ENCODE assay signal across 21 mouse cellular contexts in the genomic region with DNA sequence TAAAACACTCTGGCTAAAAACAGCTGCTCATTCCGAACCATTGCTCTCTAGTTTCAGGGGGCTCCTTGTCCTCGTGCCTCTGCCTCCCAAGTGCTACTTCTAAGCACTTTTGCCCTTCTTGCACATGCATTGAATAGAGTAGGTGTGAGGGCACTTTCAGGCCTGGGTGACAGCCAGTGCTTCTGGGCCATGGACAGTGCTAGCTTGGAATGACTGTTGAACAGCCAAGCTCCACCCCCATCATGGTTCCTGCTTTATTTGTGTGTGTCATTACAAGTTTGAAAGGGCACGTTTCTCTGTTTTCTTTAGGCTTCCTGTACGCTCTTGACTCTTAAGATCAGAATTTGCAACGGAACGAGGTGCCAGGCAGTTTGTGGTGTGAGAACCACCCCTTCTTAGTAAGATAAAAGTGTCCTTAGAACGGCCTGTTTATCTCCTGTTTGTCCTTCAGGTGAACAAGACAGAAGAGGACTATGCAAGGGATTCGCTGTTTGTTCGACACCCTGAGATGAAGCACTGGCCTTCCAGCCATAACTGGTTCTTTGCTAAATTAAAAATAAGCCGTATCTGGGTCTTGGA. TPM values are rescaled to one million over a fixed set of nuclear protein-coding genes. Genes with fewer than 3 reads are reported as not detected.
A peak's percentile ranks its signal among the peaks of the same experiment; 100 is the strongest.
DNase-seq lines count a peak whose midpoint lies in the region; ATAC-seq and TF ChIP-seq lines count a peak whose summit lies in the region.
"Had no signal": no experiment of that assay in that cellular context is flagged by ENCODE, and none has a peak within 500 bp of the region (broad histone marks: within the 10 kb centered on the region; RNA-seq: fewer than 3 reads in every experiment).

No protein-coding gene starts in this region.

- DNase-seq in heart, embryonic 10.5 days (ENCODE audit: low spot score), result peak; percentile 64
- DNase-seq in heart, postnatal 10 days, result no peak
- peak; percentile 25 for DNase-seq in testis, postnatal 10 days (ENCODE audit: low spot score)
- no peak for DNase-seq in testis, postnatal 14 days (ENCODE audit: low spot score)
- DNase-seq in liver, embryonic 14.5 days (ENCODE audit: low read depth in 3 of 3, low spot score in 3 of 3), result no peak
- no peak for DNase-seq in gastrocnemius, postnatal 14 days
- DNase-seq: adrenal gland, adult 2 months; B cell, adult 2 months; cerebellum, adult 9-11 months; kidney, postnatal 10 days; retina, postnatal 1 day; thymus, postnatal 25 days had no signal

- peak overlapping the region; percentile 92 for H3K4me2 ChIP-seq in liver, embryonic 14.5 days (ENCODE audit: low read depth)
- no peak overlapping the region for H3K4me2 ChIP-seq in intestine, embryonic 15.5 days (replicated peaks)
- H3K4me2 ChIP-seq: embryonic facial prominence, embryonic 15.5 days; hindbrain, embryonic 13.5 days; limb, embryonic 13.5 days; midbrain, embryonic 11.5 days; neural tube, embryonic 15.5 days; stomach, embryonic 15.5 days had no signal

- 71% methylated on average over 10 of the region's 10 CpGs for WGBS in heart, embryonic 10.5 days
- WGBS in liver, embryonic 14.5 days (ENCODE audit: insufficient replicate concordance), result 24% methylated on average over 10 of the region's 10 CpGs
- WGBS in intestine, embryonic 15.5 days, result 84% methylated on average over 10 of the region's 10 CpGs

- H3K9me3 ChIP-seq in heart, embryonic 10.5 days, result 0 out of 2 replicates have a peak, but pooled peaks cover 2% of the 10 kb centered on the region
- H3K9me3 ChIP-seq in liver, embryonic 14.5 days (ENCODE audit: control insufficient read depth, low read length), result no peaks in the 10 kb centered on the region
- no peaks in the 10 kb centered on the region for H3K9me3 ChIP-seq in intestine, embryonic 15.5 days
- H3K9me3 ChIP-seq: embryonic facial prominence, embryonic 15.5 days; hindbrain, embryonic 13.5 days; limb, embryonic 13.5 days; neural tube, embryonic 15.5 days; stomach, embryonic 15.5 days had no signal

- H3K27me3 ChIP-seq in heart, embryonic 10.5 days (ENCODE audit: insufficient read depth, poor library complexity, severe bottlenecking), result peaks cover 5% of the 10 kb centered on the region
- H3K27me3 ChIP-seq in liver, embryonic 14.5 days (ENCODE audit: control insufficient read depth, insufficient read depth, low read length), result no peaks in the 10 kb centered on the region
- no peaks in the 10 kb centered on the region for H3K27me3 ChIP-seq in intestine, embryonic 15.5 days (replicated peaks)
- H3K27me3 ChIP-seq: embryonic facial prominence, embryonic 15.5 days; stomach, embryonic 15.5 days had no signal

- TF ChIP-seq CTCF in liver, embryonic 14.5 days (IDR thresholded peaks at IDR 0.05; ENCODE audit: low read depth), result no peak

- H3K4me1 ChIP-seq in heart, embryonic 10.5 days, result peaks cover 34% of the 10 kb centered on the region
- peaks cover 33 to 55% of the 10 kb centered on the region in 2 experiments for H3K4me1 ChIP-seq in liver, embryonic 14.5 days (replicated peaks; ENCODE audit: control insufficient read depth in 2 of 2, insufficient read depth in 2 of 2, low read length in 1 of 2)
- peaks cover 14% of the 10 kb centered on the region for H3K4me1 ChIP-seq in intestine, embryonic 15.5 days (replicated peaks)

- H3K9ac ChIP-seq in liver, embryonic 14.5 days (replicated peaks), result peak overlapping the region; percentile 55
- H3K9ac ChIP-seq in intestine, embryonic 15.5 days, result no peak overlapping the region
- H3K9ac ChIP-seq: embryonic facial prominence, embryonic 15.5 days; hindbrain, embryonic 13.5 days; limb, embryonic 13.5 days; neural tube, embryonic 15.5 days; stomach, embryonic 15.5 days had no signal

- peaks cover 9% of the 10 kb centered on the region; the same call in 1 of the 2 replicates for H3K36me3 ChIP-seq in heart, embryonic 10.5 days
- peaks cover 60% of the 10 kb centered on the region for H3K36me3 ChIP-seq in liver, embryonic 14.5 days (replicated peaks; ENCODE audit: control insufficient read depth, insufficient read depth, low read depth)
- 0 out of 2 replicates have a peak, but pooled peaks cover 3% of the 10 kb centered on the region for H3K36me3 ChIP-seq in intestine, embryonic 15.5 days
- H3K36me3 ChIP-seq: hindbrain, embryonic 13.5 days; stomach, embryonic 15.5 days had no signal

- intact Hi-C loops in heart, postnatal 10 days (cut with DNase I), result loop anchor here (10.0 kb wide), 3 partner anchors 235 to 595 kb away; partner anchors contain the start of gene Pou2f1
- intact Hi-C loops in gastrocnemius, postnatal 14 days (cut with DNase I; ENCODE audit: low total_unique reads), result loop anchor here (10.0 kb wide), 1 partner anchor 595 kb away; no protein-coding TSS in a partner anchor

- peak overlapping the region; percentile 47; the same call in 1 of the 2 replicates for H3K27ac ChIP-seq in heart, embryonic 10.5 days
- peak overlapping the region; percentile 97 for H3K27ac ChIP-seq in liver, embryonic 14.5 days
- H3K27ac ChIP-seq in intestine, embryonic 15.5 days, result no peak overlapping the region
- H3K27ac ChIP-seq: embryonic facial prominence, embryonic 15.5 days; hindbrain, embryonic 13.5 days; limb, embryonic 13.5 days; neural tube, embryonic 15.5 days; stomach, embryonic 15.5 days had no signal

- no peak for ATAC-seq in liver, embryonic 14.5 days (ENCODE audit: insufficient read depth)
- no peak for ATAC-seq in intestine, embryonic 15.5 days
- ATAC-seq: forebrain, embryonic 14.5 days; intestine, postnatal 0 days had no signal

- no peak overlapping the region for H3K4me3 ChIP-seq in heart, embryonic 10.5 days
- peak overlapping the region; percentile 42 to 54 for H3K4me3 ChIP-seq in liver, embryonic 14.5 days (ENCODE audit: insufficient read depth in 1 of 2, low read depth in 2 of 2, low read length in 2 of 2)
- no peak overlapping the region for H3K4me3 ChIP-seq in intestine, embryonic 15.5 days (replicated peaks)
- H3K4me3 ChIP-seq: embryonic facial prominence, embryonic 15.5 days; hindbrain, embryonic 13.5 days; limb, embryonic 13.5 days; neural tube, embryonic 15.5 days; stomach, embryonic 15.5 days had no signal

- TF ChIP-seq EP300 in liver, embryonic 14.5 days (IDR thresholded peaks at IDR 0.05; ENCODE audit: low read depth), result peak; percentile 64

RNA-seq across cellular contexts. Expression of gene Creg1, which starts 6.7 kb away (rescaled TPM):
- 76.2 and 85.1 TPM in 2 replicates for polyA plus RNA-seq in heart, embryonic 10.5 days (2016; fragmentation: Nextera tagmentation; extraction: Ambion mirVana)
- 10 to 100 TPM; 34.8 to 36.1 TPM for total RNA-seq in heart, postnatal 10 days (2021)
- 81.8 and 106 TPM in 2 replicates for polyA plus RNA-seq in liver, embryonic 14.5 days (2012; rRNA removed)
- polyA plus RNA-seq in liver, embryonic 14.5 days (2014; fragmentation: Nextera tagmentation; extraction: Ambion mirVana), result 369 and 390 TPM in 2 replicates
- 101 and 124 TPM in 2 replicates for polyA plus RNA-seq in intestine, embryonic 15.5 days (2015; fragmentation: Nextera tagmentation; extraction: Ambion mirVana)
- total RNA-seq in gastrocnemius, postnatal 14 days (2021), result 10 to 100 TPM; 40.3 to 44.6 TPM

RNA-seq across cellular contexts. Expression of gene Cd247, which starts 18.2 kb away (rescaled TPM):
- 0.23 and 0.38 TPM in 2 replicates for polyA plus RNA-seq in heart, embryonic 10.5 days (2016; fragmentation: Nextera tagmentation; extraction: Ambion mirVana)
- 1 to 10 TPM; 1.7 TPM for total RNA-seq in heart, postnatal 10 days (2021)
- polyA plus RNA-seq in liver, embryonic 14.5 days (2012; rRNA removed), result 0.04 and 0.07 TPM in 2 replicates
- 0.16 and 0.47 TPM in 2 replicates for polyA plus RNA-seq in liver, embryonic 14.5 days (2014; fragmentation: Nextera tagmentation; extraction: Ambion mirVana)
- 0.33 and 0.39 TPM in 2 replicates for polyA plus RNA-seq in intestine, embryonic 15.5 days (2015; fragmentation: Nextera tagmentation; extraction: Ambion mirVana)
- 1 to 10 TPM; 1.3 to 1.9 TPM for total RNA-seq in gastrocnemius, postnatal 14 days (2021)

Comparison
In these comparisons a context has a peak if more than half of its experiments do, and no peak if none do; other contexts are left out.
1. DNase-seq: peak in heart, embryonic 10.5 days (single experiment) and testis, postnatal 10 days (single experiment); none in heart, postnatal 10 days (0 of 2), testis, postnatal 14 days (single experiment), liver, embryonic 14.5 days (0 of 3) and gastrocnemius, postnatal 14 days (single experiment).
2. H3K4me3 ChIP-seq: peak in liver, embryonic 14.5 days (2 of 2); none in heart, embryonic 10.5 days (single experiment) and intestine, embryonic 15.5 days (single experiment).